Mouse (Mus musculus) hindbrain, postnatal 0 days (tissue): ENCODE results near the gene Rhox2h. TPM values are rescaled to one million over a fixed set of nuclear protein-coding genes. Genes with fewer than 3 reads are reported as not detected.

Source experiments
- polyA plus RNA-seq: library from polyadenylated mRNA; unstranded; fragments of >200 nt; fragmentation: Nextera tagmentation; extraction: Ambion mirVana; gene quantifications from 2 replicates; pipeline ENCODE4 v1.2.1, GENCODE M21; 2015
- total RNA-seq: library from RNA; depleted of rRNA; stranded (reverse); fragments of >200 nt; gene quantifications from 2 replicates; pipeline ENCODE4 v1.2.3, GENCODE M21; 2014; rRNA removed

Rhox2h gene
- total and polyA plus RNA-seq, 2 experiments from 2014 or later: not detected

Other genes starting within 250 kb of the Rhox2h start
- gene Rhox4b, start 240.8 kb downstream of the Rhox2h start, total RNA-seq: not detected in 2 replicates
- not detected in 2 replicates for gene Rhox4b, start 240.8 kb downstream of the Rhox2h start, polyA plus RNA-seq
- gene Rhox2c, start 219.6 kb downstream of the Rhox2h start, total RNA-seq: not detected in 2 replicates
- gene Rhox2c, start 219.6 kb downstream of the Rhox2h start, polyA plus RNA-seq: not detected in 2 replicates
- not detected in 2 replicates for gene Rhox3c, start 214.7 kb downstream of the Rhox2h start, total RNA-seq
- not detected in 2 replicates for gene Rhox3c, start 214.7 kb downstream of the Rhox2h start, polyA plus RNA-seq
- not detected in 2 replicates for gene Rhox4c, start 192.9 kb downstream of the Rhox2h start, total RNA-seq
- gene Rhox4c, start 192.9 kb downstream of the Rhox2h start, polyA plus RNA-seq: not detected in 2 replicates
- gene Rhox2d, start 179.8 kb downstream of the Rhox2h start, total RNA-seq: not detected in 2 replicates
- not detected in 2 replicates for gene Rhox2d, start 179.8 kb downstream of the Rhox2h start, polyA plus RNA-seq
- not detected in 2 replicates for gene Rhox4d, start 158.9 kb downstream of the Rhox2h start, total RNA-seq
- gene Rhox4d, start 158.9 kb downstream of the Rhox2h start, polyA plus RNA-seq: not detected in 2 replicates
- 0.47 TPM in 1 of 2 replicates, not detected in the other for gene Rhox2e, start 142.8 kb downstream of the Rhox2h start, total RNA-seq
- not detected in 2 replicates for gene Rhox2e, start 142.8 kb downstream of the Rhox2h start, polyA plus RNA-seq
- gene Rhox3e, start 131.3 kb downstream of the Rhox2h start, total RNA-seq: not detected in 2 replicates
- gene Rhox3e, start 131.3 kb downstream of the Rhox2h start, polyA plus RNA-seq: not detected in 2 replicates
- not detected in 2 replicates for gene Rhox4e, start 115.9 kb downstream of the Rhox2h start, total RNA-seq
- gene Rhox4e, start 115.9 kb downstream of the Rhox2h start, polyA plus RNA-seq: not detected in 2 replicates
- gene Rhox2f, start 101.9 kb downstream of the Rhox2h start, total RNA-seq: not detected in 2 replicates
- not detected in 2 replicates for gene Rhox2f, start 101.9 kb downstream of the Rhox2h start, polyA plus RNA-seq
- not detected in 2 replicates for gene Rhox3f, start 92.3 kb downstream of the Rhox2h start, total RNA-seq
- gene Rhox3f, start 92.3 kb downstream of the Rhox2h start, polyA plus RNA-seq: not detected in 2 replicates
- gene Rhox4f, start 65.6 kb downstream of the Rhox2h start, total RNA-seq: not detected in 2 replicates
- not detected in 2 replicates for gene Rhox4f, start 65.6 kb downstream of the Rhox2h start, polyA plus RNA-seq
- gene Rhox3g, start 44.7 kb downstream of the Rhox2h start, total RNA-seq: not detected in 2 replicates
- gene Rhox3g, start 44.7 kb downstream of the Rhox2h start, polyA plus RNA-seq: not detected in 2 replicates
- not detected in 2 replicates for gene Rhox2g, start 29.8 kb downstream of the Rhox2h start, total RNA-seq
- not detected in 2 replicates for gene Rhox2g, start 29.8 kb downstream of the Rhox2h start, polyA plus RNA-seq
- not detected in 2 replicates for gene Rhox4g, start 21.9 kb downstream of the Rhox2h start, total RNA-seq
- not detected in 2 replicates for gene Rhox4g, start 21.9 kb downstream of the Rhox2h start, polyA plus RNA-seq
- gene Rhox3h, start 4.5 kb downstream of the Rhox2h start, total RNA-seq: not detected in 2 replicates
- not detected in 2 replicates for gene Rhox3h, start 4.5 kb downstream of the Rhox2h start, polyA plus RNA-seq
- gene Rhox5, start 131.6 kb upstream of the Rhox2h start, total RNA-seq: not detected in 2 replicates
- gene Rhox5, start 131.6 kb upstream of the Rhox2h start, polyA plus RNA-seq: 0.71 and 1.00 TPM in 2 replicates
- gene Rhox6, start 153.6 kb upstream of the Rhox2h start, total RNA-seq: not detected in 2 replicates
- gene Rhox6, start 153.6 kb upstream of the Rhox2h start, polyA plus RNA-seq: not detected in 2 replicates
- gene Rhox7a, start 158.4 kb upstream of the Rhox2h start, total RNA-seq: not detected in 2 replicates
- gene Rhox7a, start 158.4 kb upstream of the Rhox2h start, polyA plus RNA-seq: not detected in 2 replicates
- not detected in 2 replicates for gene Rhox8, start 205.7 kb upstream of the Rhox2h start, total RNA-seq
- not detected in 2 replicates for gene Rhox8, start 205.7 kb upstream of the Rhox2h start, polyA plus RNA-seq
- not detected in 2 replicates for gene Rhox7b, start 224.0 kb upstream of the Rhox2h start, total RNA-seq
- gene Rhox7b, start 224.0 kb upstream of the Rhox2h start, polyA plus RNA-seq: not detected in 2 replicates
- gene Rhox9, start 228.5 kb upstream of the Rhox2h start, total RNA-seq: not detected in 2 replicates
- gene Rhox9, start 228.5 kb upstream of the Rhox2h start, polyA plus RNA-seq: not detected in 2 replicates